Mouse (Mus musculus): ENCODE measurements at regions not wholly inside any gene's neighbourhood (a gene's known extent, or its start where the extent isn't known, plus 50 kb on each side); places are given as distances from the start of the nearest gene placed in this dataset.

- TF ChIP-seq POLR2A (IDR thresholded peaks at IDR 0.05; ENCODE audit: insufficient read depth, low read depth, low read length) = no peak
- TF ChIP-seq CTCF (IDR thresholded peaks at IDR 0.05; ENCODE audit: insufficient read depth, low read depth, low read length) = no peak
- Histone ChIP-seq H3K4me1 (ENCODE audit: control insufficient read depth, insufficient read depth, low read length) (0 out of 2 replicates have a peak, but pooled peaks cover 2% of the 10 kb centered on the region), H3K4me3 (ENCODE audit: insufficient read depth, low read depth, low read length) (no peak overlapping the region), H3K27ac (ENCODE audit: insufficient read depth, low read depth, low read length) (no peak overlapping the region)
- WGBS = 60% methylated on average over 7 of the region's 7 CpGs
These were observed 103.4 kb downstream of the Tmem170b start for GRCm38 (mm10) chr13:41709071-41709470.

GRCm38 (mm10) chr13:41709475-41710227 is 103.9 kb downstream of the Tmem170b start:
- WGBS = 29% methylated on average over 24 of the region's 24 CpGs
- H3K27ac ChIP-seq (ENCODE audit: insufficient read depth, low read depth, low read length) = no peak overlapping the region
- peak; percentile 51 for TF ChIP-seq CTCF (IDR thresholded peaks at IDR 0.05; ENCODE audit: insufficient read depth, low read depth, low read length)
- no peak for TF ChIP-seq POLR2A (IDR thresholded peaks at IDR 0.05; ENCODE audit: insufficient read depth, low read depth, low read length)

DNA sequence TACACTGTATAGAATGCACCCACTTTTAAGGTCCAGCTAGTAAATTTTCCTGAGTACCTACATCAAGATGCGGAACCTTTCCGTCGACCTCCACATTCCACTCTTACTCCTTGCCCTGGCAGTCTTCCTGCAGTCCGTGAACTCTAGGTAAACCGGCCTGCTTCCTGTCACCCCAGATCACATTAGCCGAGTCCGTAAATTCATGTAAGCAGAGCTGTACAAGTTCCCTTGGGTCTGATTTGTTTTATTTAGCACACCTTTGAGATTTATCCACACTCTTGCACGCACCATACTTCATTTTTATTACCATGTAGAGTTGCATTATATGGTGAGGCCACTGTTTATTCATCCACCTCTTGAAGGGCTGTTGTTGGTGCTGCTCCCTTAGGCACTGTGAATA is 106.9 kb downstream of the Tmem170b start:
- Histone ChIP-seq H3K4me1 (ENCODE audit: control insufficient read depth, insufficient read depth, low read length) (0 out of 2 replicates have a peak, but pooled peaks cover 2% of the 10 kb centered on the region), H3K4me3 (ENCODE audit: insufficient read depth, low read depth, low read length) (no peak overlapping the region), H3K27ac (ENCODE audit: insufficient read depth, low read depth, low read length) (no peak overlapping the region)
- TF ChIP-seq POLR2A (IDR thresholded peaks at IDR 0.05; ENCODE audit: insufficient read depth, low read depth, low read length) = no peak
- no peak for TF ChIP-seq CTCF (IDR thresholded peaks at IDR 0.05; ENCODE audit: insufficient read depth, low read depth, low read length)
- 92% methylated on average over 8 of the region's 8 CpGs for WGBS

More at GRCm38 (mm10) chr13:41709475-41710227, 103.9 kb downstream of the Tmem170b start:
- Histone ChIP-seq H3K4me1 (ENCODE audit: control insufficient read depth, insufficient read depth, low read length) (0 out of 2 replicates have a peak, but pooled peaks cover 2% of the 10 kb centered on the region), H3K4me3 (ENCODE audit: insufficient read depth, low read depth, low read length) (no peak overlapping the region)

Measured in olfactory bulb, adult 2 months (tissue).